Mouse (Mus musculus): ENCODE measurements at regions not wholly inside any gene's neighbourhood (a gene's known extent, or its start where the extent isn't known, plus 50 kb on each side); places are given as distances from the start of the nearest gene placed in this dataset.

GRCm38 (mm10) chr5:74752961-74753360 lies 50.2 kb upstream of the Lnx1 start:
- no peak for TF ChIP-seq POLR2A (IDR thresholded peaks at IDR 0.05; ENCODE audit: low read depth, low read length)
- no peak for TF ChIP-seq CTCF (IDR thresholded peaks at IDR 0.05; ENCODE audit: extremely low read depth, insufficient read length, insufficient replicate concordance, low read depth, low read length)

Measured in small intestine, adult 2 months (tissue).